Mouse (Mus musculus): ENCODE results near the gene Gm20708. TPM values are rescaled to one million over a fixed set of nuclear protein-coding genes. Genes with fewer than 3 reads are reported as not detected.
"Not testable (repeated sequence)": the region's sequence is repeated elsewhere in the genome, so short reads cannot be mapped to it uniquely, and the experiment has no call there.

The Gm20708 gene
- total RNA-seq, 2 experiments from 2014 or later, result 1.4 to 2.2 TPM

- no peak for DNase-seq (ENCODE audit: low spot score in 2 of 2)
Measured at GRCm38 (mm10) chr11:117800038-117800437, 9.4 kb upstream of the Gm20708 start.

DNA sequence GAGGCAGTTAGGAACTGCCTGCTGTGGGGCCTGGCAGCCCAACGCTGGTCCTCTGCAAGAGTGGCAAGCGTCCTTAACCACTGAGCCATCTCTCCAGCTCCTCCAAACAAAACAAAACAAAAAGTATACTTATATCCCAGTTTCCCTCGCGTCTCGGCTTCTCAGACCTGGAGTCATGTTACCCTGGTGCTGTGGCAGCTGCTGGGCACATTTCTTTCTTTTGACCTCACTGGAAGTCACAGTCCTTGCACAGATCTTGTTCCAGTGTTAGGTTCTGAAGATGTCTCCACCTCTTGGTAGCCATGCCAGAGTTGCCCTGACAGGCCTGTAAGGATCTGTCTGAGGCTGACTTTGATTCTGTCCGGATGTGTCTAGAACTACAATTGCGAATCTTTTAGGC is 7.8 kb upstream of the Gm20708 start:
- no peak for DNase-seq (ENCODE audit: low spot score in 2 of 2)

More at GRCm38 (mm10) chr11:117800038-117800437, 9.4 kb upstream of the Gm20708 start:
- intact Hi-C loops (cut with DNase I), result no loop called here

GRCm38 (mm10) chr11:117803166-117803688 is 6.2 kb upstream of the Gm20708 start:
- DNase-seq (ENCODE audit: low spot score in 2 of 2), result no peak
- intact Hi-C loops (cut with DNase I), result no loop called here

More for the DNA sequence above, 7.8 kb upstream of the Gm20708 start:
- intact Hi-C loops (cut with DNase I), result no loop called here

DNA sequence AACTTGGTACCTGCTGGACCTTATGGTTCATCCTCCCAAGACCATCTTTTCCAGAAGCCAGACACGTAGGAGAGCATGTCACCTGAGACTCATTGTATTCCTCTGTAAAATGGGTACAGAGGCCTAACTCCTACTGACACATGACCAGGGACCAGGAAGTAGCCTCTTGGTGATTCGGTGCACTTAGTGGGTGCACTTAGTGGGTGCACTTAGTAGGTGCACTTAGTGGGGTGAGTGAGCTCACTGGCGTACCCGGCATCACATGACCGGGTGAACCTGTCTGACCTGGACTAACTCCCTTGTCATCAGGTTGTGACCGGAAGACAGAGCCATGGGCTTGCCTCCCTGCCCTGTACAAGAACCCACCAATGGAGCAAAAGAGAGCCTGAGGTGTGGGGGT is 2.7 kb upstream of the Gm20708 start:
- intact Hi-C loops (cut with DNase I), result no loop called here
- no peak for DNase-seq (ENCODE audit: low spot score in 2 of 2)

DNA sequence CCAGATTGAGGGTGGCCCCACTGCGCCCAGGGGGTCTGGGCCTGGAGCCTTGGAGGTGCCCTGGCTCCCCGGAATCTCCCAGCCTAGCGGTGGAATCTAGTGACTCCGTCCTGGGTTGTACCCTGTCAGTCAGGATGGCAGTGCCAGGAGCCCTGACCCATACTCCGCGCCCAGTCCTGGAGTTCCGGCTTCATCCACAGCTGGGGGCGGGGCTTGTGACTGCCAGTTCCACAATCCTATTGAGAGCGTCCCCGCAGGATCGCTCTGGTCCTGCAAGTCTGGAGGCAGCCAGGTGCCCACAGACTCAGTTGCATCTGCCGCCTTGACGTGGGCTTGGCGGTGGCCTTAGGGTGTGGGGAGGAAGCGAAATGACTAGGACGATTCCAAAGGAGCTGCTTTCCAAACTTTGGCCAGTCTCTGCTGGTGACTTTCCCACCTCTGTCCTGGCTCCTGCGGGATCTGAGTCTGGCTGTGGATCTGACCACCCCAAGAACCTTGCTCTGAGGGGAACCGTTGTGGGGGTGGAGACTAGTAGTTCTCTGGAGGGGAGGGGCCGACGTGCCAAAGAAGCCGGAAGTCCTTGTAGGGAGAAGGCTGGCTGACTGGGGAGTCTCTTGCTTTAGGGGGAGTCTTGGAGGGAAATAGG is 1.1 kb downstream of the Gm20708 start:
- peak; percentile 38 to 54 for DNase-seq (ENCODE audit: low spot score in 2 of 2)
- intact Hi-C loops (cut with DNase I), result no loop called here

DNA sequence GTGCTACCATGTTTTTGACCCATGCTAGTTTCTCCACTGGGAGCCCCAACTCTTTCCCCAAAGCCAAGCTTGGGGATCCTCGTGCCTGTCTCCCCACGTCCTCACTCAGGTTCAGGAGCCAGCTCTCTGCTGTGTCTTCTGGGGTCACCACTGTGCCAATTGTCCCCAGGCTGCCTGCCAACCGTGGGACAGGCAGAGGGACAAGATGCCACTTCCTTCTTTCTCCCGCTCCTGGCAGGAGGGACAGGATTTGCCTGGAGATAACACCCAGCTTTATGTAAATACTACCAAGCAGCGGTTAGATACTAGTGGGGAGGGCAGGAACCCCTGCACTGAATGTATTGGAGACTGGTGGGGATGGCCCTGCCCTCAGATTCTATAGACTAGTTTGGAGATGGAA is 4.4 kb downstream of the Gm20708 start:
- intact Hi-C loops (cut with DNase I), result no loop called here
- no peak for DNase-seq (ENCODE audit: low spot score in 2 of 2)

DNA sequence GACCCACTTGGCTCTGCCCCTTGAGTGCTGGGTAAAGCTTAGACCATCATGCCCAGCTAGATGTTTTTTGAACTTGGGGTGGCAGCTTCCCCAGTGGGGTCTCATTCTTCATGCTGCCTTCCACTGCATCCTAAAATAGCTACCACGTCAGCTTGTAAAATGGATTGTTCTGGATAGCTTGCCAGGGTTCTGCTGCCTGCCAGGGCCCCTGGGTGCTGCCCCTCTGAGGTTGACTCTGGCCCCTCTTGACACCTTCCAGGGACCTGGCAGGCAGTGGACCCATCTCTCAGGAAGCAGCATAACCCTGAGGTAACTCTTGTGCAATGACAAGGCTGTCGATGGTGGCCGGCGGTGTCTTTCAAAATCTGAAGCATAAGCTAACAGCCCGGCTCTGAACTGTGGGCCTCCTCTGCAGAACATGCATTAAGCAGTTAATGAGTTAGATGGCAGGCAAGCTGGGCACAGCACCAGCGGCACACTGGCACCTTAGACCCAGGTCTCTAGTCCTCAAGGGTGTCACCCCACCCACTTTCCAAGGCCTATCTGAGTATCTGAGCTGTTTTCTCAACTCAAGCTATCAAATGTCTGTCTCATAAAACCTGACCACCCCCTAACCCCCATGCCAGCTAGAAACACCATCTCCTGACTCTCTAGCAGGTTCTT is 5.4 kb downstream of the Gm20708 start:
- intact Hi-C loops (cut with DNase I), result no loop called here

GRCm38 (mm10) chr11:117815850-117816249 is 6.4 kb downstream of the Gm20708 start:
- intact Hi-C loops (cut with DNase I); DNase-seq (ENCODE audit: low spot score in 2 of 2): not testable (repeated sequence)

More for the DNA sequence above, 5.4 kb downstream of the Gm20708 start:
- DNase-seq (ENCODE audit: low spot score in 2 of 2), result no peak

DNA sequence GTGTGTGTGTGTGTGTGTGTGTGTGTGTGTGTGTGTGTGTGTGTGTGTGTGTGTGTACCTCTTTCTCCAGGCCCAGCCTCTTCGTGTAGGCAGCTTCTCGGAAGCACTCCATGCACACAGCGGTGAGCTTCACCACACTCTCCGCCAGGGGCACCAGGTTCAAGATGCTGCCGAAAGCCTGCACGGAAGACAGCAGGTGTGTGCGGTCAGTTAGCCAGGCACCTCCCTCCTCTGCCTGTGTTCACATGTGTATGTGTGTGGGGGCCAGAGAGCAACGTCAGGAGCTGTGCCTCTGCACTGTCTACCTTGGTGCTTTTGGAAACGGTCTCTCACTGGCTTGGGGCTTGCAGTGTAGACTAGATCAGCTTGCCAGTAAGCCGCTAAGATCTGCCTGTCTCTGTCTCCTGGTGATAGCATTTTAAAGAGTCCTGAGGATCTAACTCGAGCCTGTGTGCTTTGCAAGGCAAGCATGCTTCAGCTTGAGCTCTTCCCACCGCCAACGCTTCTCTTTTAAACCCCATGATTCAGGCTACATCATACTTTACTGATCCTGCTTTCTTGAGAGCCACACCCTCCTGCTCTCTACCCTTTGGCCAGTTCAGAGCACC is 7.0 kb downstream of the Gm20708 start:
- no peak for DNase-seq (ENCODE audit: low spot score in 2 of 2)
- intact Hi-C loops (cut with DNase I), result no loop called here

DNA sequence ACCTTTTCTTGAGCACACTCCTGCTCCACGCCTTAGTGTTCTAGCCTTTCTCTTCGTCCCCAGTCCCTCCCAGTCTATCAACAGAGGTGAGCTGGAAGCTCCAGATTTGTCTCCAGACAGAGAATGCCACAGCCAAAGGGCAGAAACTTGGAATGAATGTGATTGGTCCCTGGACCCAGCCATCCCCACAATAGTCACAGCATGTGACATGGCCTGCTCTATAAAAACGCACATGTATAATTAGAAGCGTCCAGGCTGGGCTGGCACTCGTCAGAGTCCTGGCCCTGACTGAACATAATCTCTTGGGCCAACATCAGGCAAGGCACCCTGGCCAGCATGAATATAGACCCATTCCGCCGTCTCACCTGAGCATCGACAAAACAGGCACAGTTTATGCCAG is 9.6 kb downstream of the Gm20708 start:
- intact Hi-C loops (cut with DNase I), result no loop called here
- DNase-seq (ENCODE audit: low spot score in 2 of 2), result no peak

DNA sequence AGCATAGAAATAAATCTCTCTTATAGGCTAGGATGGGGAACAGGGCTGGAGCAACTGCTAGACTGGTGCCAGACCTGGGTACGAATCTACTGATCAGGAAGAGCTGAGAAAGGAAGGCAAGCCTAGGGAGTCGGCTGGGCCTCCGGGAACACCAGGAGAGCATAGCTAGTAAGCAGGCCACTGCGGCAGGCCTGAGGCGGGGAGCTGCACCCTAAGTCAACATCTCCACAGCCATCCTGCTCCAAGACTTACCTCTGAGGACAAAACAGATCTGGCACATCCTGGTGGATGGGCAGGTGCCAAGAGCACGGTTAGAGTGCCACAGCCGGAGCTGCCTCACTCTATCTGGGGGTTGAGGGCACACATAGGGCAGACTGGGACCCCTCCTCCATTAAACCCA is 10.7 kb downstream of the Gm20708 start:
- DNase-seq (ENCODE audit: low spot score in 2 of 2), result no peak
- intact Hi-C loops (cut with DNase I), result loop anchor here (5.0 to 10.0 kb wide), 3 partner anchors 113 to 585 kb away; no protein-coding TSS in a partner anchor

- no peak for DNase-seq (ENCODE audit: low spot score in 2 of 2)
- intact Hi-C loops (cut with DNase I), result loop anchor here (2.0 to 10.0 kb wide), 4 partner anchors 115 to 587 kb away; no protein-coding TSS in a partner anchor
Measured at GRCm38 (mm10) chr11:117821868-117822267, 12.4 kb downstream of the Gm20708 start.

GRCm38 (mm10) chr11:117822728-117823241 is 13.3 kb downstream of the Gm20708 start:
- intact Hi-C loops (cut with DNase I), result loop anchor here (2.0 to 10.0 kb wide), 4 partner anchors 115 to 588 kb away; no protein-coding TSS in a partner anchor
- DNase-seq (ENCODE audit: low spot score in 2 of 2), result no peak

DNA sequence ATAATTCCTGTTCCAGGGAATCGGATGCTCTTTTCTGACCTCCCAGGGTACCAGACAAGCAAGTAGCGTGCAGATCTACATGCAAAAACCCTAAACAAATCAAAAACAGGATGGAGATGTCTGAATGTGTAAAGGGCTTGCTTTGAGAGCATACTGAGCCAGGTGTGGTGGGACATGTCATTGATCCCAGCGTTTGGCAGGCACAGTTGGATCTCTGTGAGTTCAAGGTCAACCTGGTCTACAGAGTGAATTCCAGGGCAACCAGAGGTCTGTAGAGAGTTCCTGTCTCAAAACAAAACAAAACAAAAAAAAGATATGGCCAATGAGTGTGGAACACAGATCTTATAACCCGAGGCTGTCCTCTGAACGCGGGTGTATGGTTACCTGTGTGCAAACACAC is 13.9 kb downstream of the Gm20708 start:
- intact Hi-C loops (cut with DNase I), result loop anchor here (2.0 to 10.0 kb wide), 4 partner anchors 116 to 589 kb away; no protein-coding TSS in a partner anchor

GRCm38 (mm10) chr11:117824060-117824969 is 14.8 kb downstream of the Gm20708 start:
- peak; percentile 77 to 81 for DNase-seq (ENCODE audit: low spot score in 2 of 2)

More for the DNA sequence above, 13.9 kb downstream of the Gm20708 start:
- no peak for DNase-seq (ENCODE audit: low spot score in 2 of 2)

GRCm38 (mm10) chr11:117825333-117826101 is 16.0 kb downstream of the Gm20708 start, which contains the start of the genes Afmid and Tk1:
Gene Afmid (plus strand): TSS chr11:117825924.
Gene Tk1 (minus strand): TSS chr11:117826092.
- intact Hi-C loops (cut with DNase I), result loop anchor here (5.0 to 10.0 kb wide), 2 partner anchors 33 to 591 kb away; no protein-coding TSS in a partner anchor
- DNase-seq (ENCODE audit: low spot score in 2 of 2), result peak; percentile 47 to 49

More at GRCm38 (mm10) chr11:117824060-117824969, 14.8 kb downstream of the Gm20708 start:
- intact Hi-C loops (cut with DNase I), result loop anchor here (5.0 to 10.0 kb wide), 3 partner anchors 117 to 590 kb away; no protein-coding TSS in a partner anchor

DNA sequence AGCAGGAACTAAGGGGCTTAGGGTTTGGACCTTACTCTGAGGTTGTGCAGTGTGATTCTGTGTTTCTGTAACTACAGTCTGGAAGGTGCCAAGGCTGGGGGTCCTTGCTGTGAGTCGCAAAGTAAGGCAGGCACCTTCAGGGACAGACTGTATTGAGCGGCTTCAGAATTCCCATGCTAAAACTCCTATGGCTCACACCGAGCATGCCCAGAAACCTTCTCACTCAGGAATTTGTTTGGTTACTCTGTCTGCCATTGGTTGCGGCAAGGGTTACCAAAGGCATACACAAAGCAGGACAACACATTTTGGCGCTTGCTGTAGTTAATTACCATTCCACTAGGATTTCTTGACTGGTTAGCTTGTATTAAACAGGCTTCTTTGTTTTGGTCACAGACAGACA is 16.7 kb downstream of the Gm20708 start:
- intact Hi-C loops (cut with DNase I), result loop anchor here (5.0 to 10.0 kb wide), 2 partner anchors 34 to 591 kb away; no protein-coding TSS in a partner anchor
- DNase-seq (ENCODE audit: low spot score in 2 of 2), result no peak

DNA sequence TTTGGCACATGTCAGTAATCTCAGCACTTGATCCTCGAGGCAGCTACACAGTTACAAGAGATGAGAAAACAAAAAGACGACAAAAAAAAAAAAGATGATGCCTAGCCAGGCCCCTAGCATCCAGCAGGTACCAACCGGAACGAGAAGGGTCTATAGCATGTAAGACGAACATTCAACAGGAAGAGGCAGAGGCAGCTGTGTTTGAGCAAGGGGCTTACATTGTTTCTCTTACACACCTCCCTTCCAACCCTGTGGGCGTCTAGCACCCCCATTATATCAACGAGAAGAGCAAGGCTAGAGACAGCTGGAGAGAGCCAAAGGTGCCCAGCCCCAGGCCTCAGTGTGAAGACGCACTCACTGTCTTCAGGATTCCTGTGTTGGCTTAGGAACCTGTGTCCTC is 17.4 kb downstream of the Gm20708 start:
- intact Hi-C loops (cut with DNase I), result loop anchor here (5.0 to 10.0 kb wide), 2 partner anchors 35 to 592 kb away; no protein-coding TSS in a partner anchor
- DNase-seq (ENCODE audit: low spot score in 2 of 2), result no peak
